Mouse (Mus musculus): ENCODE data around the gene Gm10491. TPM values are rescaled to one million over a fixed set of nuclear protein-coding genes. Genes with fewer than 3 reads are reported as not detected.

Gm10491 gene
- polyA plus RNA-seq (2014; fragmentation: Illumina TruSeq; extraction: RNeasy Lipid Tissue Mini Kit (QIAGEN cat#74804); ENCODE audit: low read depth, low replicate concordance): not detected

DNA sequence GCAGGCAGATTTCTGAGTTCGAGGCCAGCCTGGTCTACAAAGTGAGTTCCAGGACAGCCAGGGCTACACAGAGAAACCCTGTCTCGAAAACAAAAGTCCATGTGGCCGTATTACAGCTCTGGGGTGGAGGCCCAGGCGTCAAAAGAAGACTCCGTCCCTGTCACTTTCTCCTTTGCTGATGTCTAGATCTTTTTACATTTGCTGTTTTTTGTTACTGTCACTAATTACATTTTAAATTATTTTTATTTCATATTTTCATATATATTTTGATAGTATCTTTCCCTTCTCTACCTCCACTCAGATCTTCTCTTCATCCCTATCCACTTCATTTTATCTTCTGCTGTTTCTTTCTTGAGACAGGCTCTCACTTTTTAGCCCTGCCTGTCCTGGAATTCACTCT is at the start of gene Gm10491:
Gene Gm10491, minus strand, starts transcription at position 101 of the 400 bp plus-strand sequence.

GRCm38 (mm10) chrX:7947108-7947899 is 39.7 kb upstream of the Gm10491 start, which contains the start of gene Hdac6:
TSS of gene Hdac6 (minus strand) at chrX:7947889.

DNA sequence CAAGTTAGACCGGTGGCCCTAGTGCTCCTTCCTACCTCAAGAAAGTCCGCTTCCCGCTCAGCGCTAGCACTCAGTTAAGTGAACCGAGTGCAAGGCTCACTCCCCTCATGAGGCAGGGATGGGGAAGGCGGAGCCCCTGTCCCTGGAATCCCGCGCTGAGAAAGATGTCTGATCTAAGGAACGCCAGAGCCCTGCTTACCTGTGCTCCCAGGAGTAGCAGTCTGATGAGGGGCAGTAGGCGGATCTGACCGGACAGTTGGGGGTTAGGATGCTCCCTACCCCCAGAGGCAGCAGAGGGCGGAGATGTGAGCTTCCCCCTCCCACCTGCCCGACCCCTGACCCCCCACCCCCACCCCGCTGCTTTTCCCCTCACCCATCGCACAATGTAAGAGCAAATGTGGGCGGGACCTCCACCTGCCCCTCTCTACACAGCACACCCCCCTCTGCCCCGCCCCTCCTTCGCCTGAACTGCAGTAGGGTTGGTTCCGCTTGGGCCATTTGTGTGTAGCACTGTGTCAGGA is 20.7 kb upstream of the Gm10491 start, which contains the start of gene Eras:
Gene Eras, minus strand, starts transcription at position 338 of the 521 bp plus-strand sequence.

GRCm38 (mm10) chrX:7919601-7920383 is 12.2 kb upstream of the Gm10491 start, which contains the start of gene Pcsk1n:
TSS of gene Pcsk1n (plus strand) at chrX:7919822.

GRCm38 (mm10) chrX:7909242-7909641 is 1.6 kb upstream of the Gm10491 start, which contains the start of gene Gm10490:
TSS of gene Gm10490 (plus strand) at chrX:7909542.

DNA sequence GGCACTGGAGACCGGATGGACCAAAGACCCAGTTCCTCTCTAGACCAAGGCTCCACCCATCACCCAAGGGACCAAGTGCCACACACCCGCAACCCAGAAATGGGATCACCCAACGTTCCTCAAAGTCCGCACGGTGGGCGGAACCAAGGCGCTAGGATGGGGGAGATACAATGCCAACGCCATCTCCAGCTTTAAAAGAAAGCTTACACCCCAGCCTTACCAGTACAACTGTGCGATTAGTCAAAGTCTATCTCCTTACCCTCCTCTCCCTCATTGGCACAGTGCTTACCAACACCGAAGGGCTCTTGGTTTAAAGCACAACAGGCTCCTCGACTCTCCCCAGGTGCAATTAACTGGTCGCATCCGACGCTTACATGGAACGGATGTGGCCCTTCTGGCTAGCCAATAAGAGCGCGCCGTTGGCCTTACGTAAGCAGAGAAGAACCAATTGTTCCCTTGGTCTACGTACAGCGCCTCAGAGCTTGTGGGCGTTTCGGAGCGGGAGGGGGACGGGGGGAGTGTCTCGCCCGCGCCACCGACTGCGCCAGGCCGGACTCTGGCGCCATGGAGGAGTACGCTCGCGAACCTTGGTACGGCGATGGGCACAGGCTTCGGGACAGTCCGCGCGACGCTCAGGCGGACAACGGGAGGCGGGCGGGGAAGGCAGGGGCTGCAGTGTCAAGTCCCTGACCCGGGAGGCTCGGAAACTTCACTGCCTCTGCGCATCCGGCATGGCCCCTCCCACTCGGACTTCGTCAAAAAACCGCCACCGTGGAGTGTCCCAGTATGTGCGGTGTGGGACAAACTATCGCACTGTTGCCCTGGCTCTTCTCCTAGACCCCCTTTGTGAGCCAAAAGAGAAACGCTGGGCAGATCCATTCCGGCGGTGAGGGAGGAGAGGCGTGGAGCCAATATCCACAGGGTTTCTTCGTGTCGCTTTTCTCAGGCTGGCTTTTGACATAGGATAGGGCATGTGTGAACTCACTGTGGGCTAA is 8.5 kb downstream of the Gm10491 start, which contains the start of the genes Pqbp1 and Timm17b:
Gene Pqbp1, minus strand, starts transcription at position 390 of the 995 bp plus-strand sequence.
Gene Timm17b, plus strand, starts transcription at position 478 of the 995 bp plus-strand sequence.

DNA sequence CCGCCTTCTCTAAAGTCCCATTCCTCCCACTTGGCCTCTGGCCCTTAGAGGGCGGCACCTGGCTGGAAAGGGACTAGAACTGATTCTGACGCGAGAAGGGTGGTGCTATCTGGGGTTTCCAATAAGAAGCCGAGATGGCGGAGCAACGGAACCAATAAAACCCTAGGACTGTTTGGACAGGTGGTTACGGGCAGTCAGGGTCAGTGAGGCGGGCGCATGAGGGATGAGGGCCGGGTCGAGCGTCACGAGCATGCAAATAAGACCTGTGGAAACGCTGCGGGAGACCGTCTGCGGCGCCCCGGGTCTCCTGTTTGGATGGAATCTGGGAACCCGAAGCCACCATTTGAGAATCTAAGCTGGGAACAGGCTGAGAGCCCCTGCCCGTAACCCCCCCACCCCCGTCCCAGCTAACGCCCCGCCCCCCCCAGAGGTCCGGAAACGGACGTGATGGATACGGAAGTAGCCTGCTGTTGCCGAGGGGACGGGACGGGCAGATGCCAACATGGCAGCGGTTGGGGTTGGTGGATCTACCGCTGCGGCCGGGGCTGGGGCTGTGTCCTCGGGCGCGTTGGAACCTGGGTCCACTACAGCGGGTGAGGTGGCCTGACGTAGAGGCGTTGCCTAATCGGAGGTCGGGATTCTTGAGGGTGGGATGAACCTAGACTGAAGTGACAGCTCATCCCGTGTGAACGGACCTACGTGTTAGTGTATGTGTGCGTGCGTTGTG is 23.6 kb downstream of the Gm10491 start, which contains the start of gene Slc35a2:
Gene Slc35a2, plus strand, starts transcription at position 188 of the 727 bp plus-strand sequence.

DNA sequence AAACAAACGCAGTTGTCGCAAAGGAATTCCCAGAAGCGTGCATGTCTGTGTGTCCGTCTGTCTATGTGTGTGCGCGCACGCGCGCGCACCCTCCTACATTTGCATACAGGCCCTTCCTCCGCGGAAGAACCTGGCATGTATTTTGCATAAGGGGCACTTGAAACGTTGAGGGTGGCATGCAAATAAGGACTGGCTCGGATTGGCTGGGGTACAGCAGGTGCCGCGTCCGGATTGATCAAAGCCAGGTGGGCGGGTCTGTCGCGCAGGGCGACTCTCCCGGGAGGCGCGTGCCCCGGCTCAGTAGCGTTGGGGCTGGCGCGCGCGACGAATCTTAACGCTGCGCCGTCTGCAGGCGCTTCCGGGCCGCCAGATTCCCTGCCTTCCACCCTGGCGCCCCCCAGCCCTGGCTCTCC is 29.6 kb downstream of the Gm10491 start, which contains the start of gene Pim2:
Gene Pim2, plus strand, starts transcription at position 256 of the 413 bp plus-strand sequence.

Other genes with a start within 250 kb of the Gm10491 start
- 55.3 TPM for gene Plp2, start 236.4 kb downstream of the Gm10491 start, polyA plus RNA-seq (2014; fragmentation: Illumina TruSeq; extraction: RNeasy Lipid Tissue Mini Kit (QIAGEN cat#74804); ENCODE audit: low read depth, low replicate concordance)
- gene Magix, start 226.6 kb downstream of the Gm10491 start, polyA plus RNA-seq (2014; fragmentation: Illumina TruSeq; extraction: RNeasy Lipid Tissue Mini Kit (QIAGEN cat#74804); ENCODE audit: low read depth, low replicate concordance): 0.29 TPM
- gene Gpkow, start 210.7 kb downstream of the Gm10491 start, polyA plus RNA-seq (2014; fragmentation: Illumina TruSeq; extraction: RNeasy Lipid Tissue Mini Kit (QIAGEN cat#74804); ENCODE audit: low read depth, low replicate concordance): 96.3 TPM
- gene Wdr45, start 193.5 kb downstream of the Gm10491 start, polyA plus RNA-seq (2014; fragmentation: Illumina TruSeq; extraction: RNeasy Lipid Tissue Mini Kit (QIAGEN cat#74804); ENCODE audit: low read depth, low replicate concordance): 9.0 TPM
- not detected for gene Gm45208, start 185.6 kb downstream of the Gm10491 start, polyA plus RNA-seq (2014; fragmentation: Illumina TruSeq; extraction: RNeasy Lipid Tissue Mini Kit (QIAGEN cat#74804); ENCODE audit: low read depth, low replicate concordance)
- gene Praf2, start 179.4 kb downstream of the Gm10491 start, polyA plus RNA-seq (2014; fragmentation: Illumina TruSeq; extraction: RNeasy Lipid Tissue Mini Kit (QIAGEN cat#74804); ENCODE audit: low read depth, low replicate concordance): 8.2 TPM
- gene Ccdc120, start 156.9 kb downstream of the Gm10491 start, polyA plus RNA-seq (2014; fragmentation: Illumina TruSeq; extraction: RNeasy Lipid Tissue Mini Kit (QIAGEN cat#74804); ENCODE audit: low read depth, low replicate concordance): 0.23 TPM
- gene Tfe3, start 145.3 kb downstream of the Gm10491 start, polyA plus RNA-seq (2014; fragmentation: Illumina TruSeq; extraction: RNeasy Lipid Tissue Mini Kit (QIAGEN cat#74804); ENCODE audit: low read depth, low replicate concordance): 10.4 TPM
- gene Gripap1, start 118.1 kb downstream of the Gm10491 start, polyA plus RNA-seq (2014; fragmentation: Illumina TruSeq; extraction: RNeasy Lipid Tissue Mini Kit (QIAGEN cat#74804); ENCODE audit: low read depth, low replicate concordance): 28.3 TPM
- 1.5 TPM for gene Kcnd1, start 85.5 kb downstream of the Gm10491 start, polyA plus RNA-seq (2014; fragmentation: Illumina TruSeq; extraction: RNeasy Lipid Tissue Mini Kit (QIAGEN cat#74804); ENCODE audit: low read depth, low replicate concordance)
- gene Otud5, start 66.5 kb downstream of the Gm10491 start, polyA plus RNA-seq (2014; fragmentation: Illumina TruSeq; extraction: RNeasy Lipid Tissue Mini Kit (QIAGEN cat#74804); ENCODE audit: low read depth, low replicate concordance): 35.6 TPM
- 9.1 TPM for gene Pim2, start 29.6 kb downstream of the Gm10491 start, polyA plus RNA-seq (2014; fragmentation: Illumina TruSeq; extraction: RNeasy Lipid Tissue Mini Kit (QIAGEN cat#74804); ENCODE audit: low read depth, low replicate concordance)
- 7.2 TPM for gene Slc35a2, start 23.8 kb downstream of the Gm10491 start, polyA plus RNA-seq (2014; fragmentation: Illumina TruSeq; extraction: RNeasy Lipid Tissue Mini Kit (QIAGEN cat#74804); ENCODE audit: low read depth, low replicate concordance)
- gene Pqbp1, start 8.6 kb downstream of the Gm10491 start, polyA plus RNA-seq (2014; fragmentation: Illumina TruSeq; extraction: RNeasy Lipid Tissue Mini Kit (QIAGEN cat#74804); ENCODE audit: low read depth, low replicate concordance): 45.8 TPM
- gene Timm17b, start 8.5 kb downstream of the Gm10491 start, polyA plus RNA-seq (2014; fragmentation: Illumina TruSeq; extraction: RNeasy Lipid Tissue Mini Kit (QIAGEN cat#74804); ENCODE audit: low read depth, low replicate concordance): 7.5 TPM
- not detected for gene Gm10490, start 1.7 kb upstream of the Gm10491 start, polyA plus RNA-seq (2014; fragmentation: Illumina TruSeq; extraction: RNeasy Lipid Tissue Mini Kit (QIAGEN cat#74804); ENCODE audit: low read depth, low replicate concordance)
- gene Pcsk1n, start 12.0 kb upstream of the Gm10491 start, polyA plus RNA-seq (2014; fragmentation: Illumina TruSeq; extraction: RNeasy Lipid Tissue Mini Kit (QIAGEN cat#74804); ENCODE audit: low read depth, low replicate concordance): not detected
- gene Eras, start 20.8 kb upstream of the Gm10491 start, polyA plus RNA-seq (2014; fragmentation: Illumina TruSeq; extraction: RNeasy Lipid Tissue Mini Kit (QIAGEN cat#74804); ENCODE audit: low read depth, low replicate concordance): not detected
- 1.9 TPM for gene Hdac6, start 40.1 kb upstream of the Gm10491 start, polyA plus RNA-seq (2014; fragmentation: Illumina TruSeq; extraction: RNeasy Lipid Tissue Mini Kit (QIAGEN cat#74804); ENCODE audit: low read depth, low replicate concordance)
- not detected for gene Gata1, start 70.2 kb upstream of the Gm10491 start, polyA plus RNA-seq (2014; fragmentation: Illumina TruSeq; extraction: RNeasy Lipid Tissue Mini Kit (QIAGEN cat#74804); ENCODE audit: low read depth, low replicate concordance)
- not detected for gene Glod5, start 110.7 kb upstream of the Gm10491 start, polyA plus RNA-seq (2014; fragmentation: Illumina TruSeq; extraction: RNeasy Lipid Tissue Mini Kit (QIAGEN cat#74804); ENCODE audit: low read depth, low replicate concordance)
- 7.9 TPM for gene Suv39h1, start 166.9 kb upstream of the Gm10491 start, polyA plus RNA-seq (2014; fragmentation: Illumina TruSeq; extraction: RNeasy Lipid Tissue Mini Kit (QIAGEN cat#74804); ENCODE audit: low read depth, low replicate concordance)
- 0.64 TPM for gene Was, start 182.7 kb upstream of the Gm10491 start, polyA plus RNA-seq (2014; fragmentation: Illumina TruSeq; extraction: RNeasy Lipid Tissue Mini Kit (QIAGEN cat#74804); ENCODE audit: low read depth, low replicate concordance)
- gene Wdr13, start 225.1 kb upstream of the Gm10491 start, polyA plus RNA-seq (2014; fragmentation: Illumina TruSeq; extraction: RNeasy Lipid Tissue Mini Kit (QIAGEN cat#74804); ENCODE audit: low read depth, low replicate concordance): 69.2 TPM
- 286 TPM for gene Rbm3, start 238.0 kb upstream of the Gm10491 start, polyA plus RNA-seq (2014; fragmentation: Illumina TruSeq; extraction: RNeasy Lipid Tissue Mini Kit (QIAGEN cat#74804); ENCODE audit: low read depth, low replicate concordance)

Data from adrenal gland, adult 10 weeks (tissue).